Mouse (Mus musculus) small intestine, adult 2 months (tissue): ENCODE measurements around the gene Gm44579. TPM values are rescaled to one million over a fixed set of nuclear protein-coding genes. Genes with fewer than 3 reads are reported as not detected.
A peak's percentile ranks its signal among the peaks of the same experiment; 100 is the strongest.

Source experiments
- H3K27ac ChIP-seq: fragments of 200-500 bp; 2 replicates; pipeline ENCODE4 v1.5.1; 2012; ENCODE audit warnings: low read depth, low read length, control low read depth, inconsistent platforms; ENCODE audit not compliant: insufficient read depth
- H3K27me3 ChIP-seq: fragments of 200-500 bp; 2 replicates; pipeline ENCODE4 v1.6.1; 2012; ENCODE audit warnings: mild to moderate bottlenecking, moderate library complexity, low read length, inconsistent platforms; ENCODE audit not compliant: control insufficient read depth, insufficient read depth
- H3K36me3 ChIP-seq: fragments of 200-500 bp; 2 replicates; pipeline ENCODE4 v1.6.1; 2012; ENCODE audit warnings: mild to moderate bottlenecking, low read length, control low read depth, inconsistent platforms; ENCODE audit not compliant: control insufficient read depth, insufficient read depth
- H3K4me1 ChIP-seq: fragments of 200-500 bp; 2 replicates; pipeline ENCODE4 v1.6.1; 2012; ENCODE audit warnings: low read length, inconsistent platforms, mixed read lengths; ENCODE audit not compliant: control insufficient read depth, insufficient read depth, insufficient read length
- H3K4me3 ChIP-seq: fragments of 200-500 bp; 2 replicates; pipeline ENCODE4 v1.5.1; 2012; ENCODE audit warnings: low read depth, mild to moderate bottlenecking, control low read depth, inconsistent platforms, low read length, moderate library complexity
- CTCF ChIP-seq: fragments of 200-500 bp; IDR thresholded peaks from 2 replicates; pipeline ENCODE4 v1.5.1; 2012; ENCODE audit warnings: low read depth, mild to moderate bottlenecking, control low read depth, inconsistent platforms, low read length, moderate library complexity, mixed read lengths; ENCODE audit not compliant: insufficient replicate concordance, insufficient read length; ENCODE audit errors: extremely low read depth
- POLR2A ChIP-seq: fragments of 200-500 bp; IDR thresholded peaks from 2 replicates; pipeline ENCODE4 v1.6.1; 2012; ENCODE audit warnings: low read depth, mild to moderate bottlenecking, control low read depth, inconsistent platforms, low read length, moderate library complexity
- WGBS: fragments of 180-500 bp; shearing (Covaris S2); methylation state at CpG from one replicate; pipeline ENCODE4 v1.1.7; 2018; 5-methylcytosine and 5-hydroxymethylcytosine counted together
- polyA plus RNA-seq: library from polyadenylated mRNA; depleted of rRNA; stranded (reverse); fragments of >200 nt; gene quantifications from 2 replicates; pipeline ENCODE4 v1.2.3, GENCODE M21; 2012

Gm44579 gene
- polyA plus RNA-seq, 1 experiment = not detected

GRCm38 (mm10) chr15:98168622-98169004, 52.2 kb downstream of the Gm44579 start:
- no peak for TF ChIP-seq CTCF
- TF ChIP-seq POLR2A = no peak
- H3K4me3 ChIP-seq = no peak overlapping the region
- no peaks in the 10 kb centered on the region for H3K36me3 ChIP-seq
- 22% methylated on average over 19 of the region's 19 CpGs for WGBS
- H3K27me3 ChIP-seq = peaks cover 25% of the 10 kb centered on the region
- H3K4me1 ChIP-seq = peaks cover 10% of the 10 kb centered on the region
- H3K27ac ChIP-seq = no peak overlapping the region

DNA sequence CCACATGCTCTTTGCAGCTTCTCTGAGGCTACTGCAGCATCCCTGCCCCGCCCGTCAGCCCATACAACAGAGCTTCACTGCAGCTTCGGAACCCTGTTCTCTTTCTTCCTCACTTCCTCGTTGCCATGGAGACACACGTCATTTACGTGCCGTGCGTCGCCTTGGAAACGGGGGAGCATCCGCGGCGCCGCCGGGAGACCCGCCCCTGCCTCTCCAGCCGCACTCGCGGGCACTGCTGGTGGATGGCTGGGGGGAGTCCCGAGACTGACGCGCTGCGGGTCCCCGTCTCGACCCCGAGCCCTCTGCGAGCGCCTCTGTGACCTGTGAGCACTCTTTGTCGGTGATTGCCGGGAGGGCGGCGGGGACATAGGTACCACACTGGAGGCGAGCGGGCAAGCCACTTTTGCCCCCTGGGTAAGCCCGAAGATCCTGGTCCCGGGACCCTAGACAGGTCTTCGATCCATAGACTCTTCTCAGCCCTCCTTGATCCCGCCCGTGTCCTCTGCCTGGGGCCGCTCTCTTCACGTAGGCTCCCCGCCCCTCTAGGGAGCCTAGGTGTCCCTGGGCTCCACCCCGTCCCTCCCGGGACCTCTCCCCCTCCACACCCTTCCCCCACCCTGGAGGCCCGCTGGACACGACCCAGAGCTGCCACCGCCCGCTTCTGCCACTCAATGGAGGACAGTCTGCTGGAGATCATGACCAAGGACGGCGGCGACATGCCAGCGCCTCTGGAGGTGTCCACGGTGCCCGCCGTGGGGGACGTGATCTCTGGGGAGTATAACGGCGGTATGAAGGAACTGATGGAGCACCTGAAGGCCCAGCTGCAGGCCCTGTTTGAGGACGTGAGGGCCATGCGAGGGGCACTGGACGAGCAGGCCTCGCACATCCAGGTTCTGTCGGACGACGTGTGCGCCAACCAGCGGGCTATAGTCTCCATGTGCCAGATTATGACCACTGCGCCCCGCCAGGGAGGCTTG, 52.8 kb downstream of the Gm44579 start:
- Histone ChIP-seq H3K36me3 (no peaks in the 10 kb centered on the region), H3K4me3 (peak overlapping the region; percentile 37), H3K4me1 (peaks cover 10% of the 10 kb centered on the region), H3K27ac (no peak overlapping the region), H3K27me3 (peaks cover 25% of the 10 kb centered on the region)
- no peak for TF ChIP-seq CTCF
- no peak for TF ChIP-seq POLR2A
- 6% methylated on average over 69 of the region's 69 CpGs for WGBS

DNA sequence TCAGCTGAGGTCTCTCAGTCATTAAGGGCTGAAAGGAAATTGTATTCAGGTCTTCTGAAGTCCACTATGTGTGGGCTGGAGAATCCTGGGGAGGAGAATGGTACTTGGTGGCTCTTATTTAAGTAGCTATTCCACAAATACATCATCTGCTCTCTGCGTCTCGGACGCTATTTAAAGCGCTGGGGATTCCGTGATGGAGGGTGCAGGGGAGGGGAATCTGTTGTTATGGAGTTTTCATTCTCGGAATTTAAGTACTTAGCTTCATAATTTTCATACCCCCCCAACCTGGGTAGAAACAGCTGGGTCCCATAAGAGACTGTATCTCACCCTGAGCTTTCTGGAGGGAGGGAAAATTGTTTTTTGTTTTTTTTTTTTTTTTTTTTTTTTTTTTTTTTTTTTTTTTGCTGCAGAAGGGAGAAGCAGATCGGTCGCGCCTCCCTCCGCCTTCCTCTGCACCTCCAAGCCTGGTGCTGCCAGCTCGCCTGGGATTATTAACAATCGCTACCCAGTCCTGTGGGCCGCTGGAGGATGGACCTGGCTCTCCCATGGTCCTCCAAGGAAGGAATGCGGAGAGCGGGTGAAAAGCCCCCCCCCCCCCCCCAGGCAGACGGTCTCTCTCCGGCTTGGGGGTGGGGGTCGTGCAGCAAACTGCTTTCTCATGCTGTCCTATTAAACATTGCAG, 53.7 kb downstream of the Gm44579 start, which contains the start of gene Ccdc184:
Gene Ccdc184 (plus strand): TSS at position 196 of the 682 bp plus-strand sequence.
- Histone ChIP-seq H3K4me1 (peaks cover 10% of the 10 kb centered on the region), H3K4me3 (peak within 1 kb of the TSS; percentile 37), H3K36me3 (no peaks in the 10 kb centered on the region), H3K27ac (no peak within 1 kb of the TSS), H3K27me3 (peaks cover 25% of the 10 kb centered on the region)
- WGBS = 9% methylated on average over 18 of the region's 18 CpGs
- TF ChIP-seq CTCF (no peak), POLR2A (no peak)

- Histone ChIP-seq H3K36me3 (no peaks in the 10 kb centered on the region), H3K27me3 (peaks cover 25% of the 10 kb centered on the region), H3K4me1 (peaks cover 7% of the 10 kb centered on the region), H3K4me3 (no peak within 1 kb of the TSS), H3K27ac (no peak within 1 kb of the TSS)
- 79% methylated on average over 5 of the region's 5 CpGs for WGBS
- TF ChIP-seq CTCF (no peak), POLR2A (no peak)
Measured at GRCm38 (mm10) chr15:98165525-98165924, 55.3 kb downstream of the Gm44579 start, which contains the start of gene Asb8. TSS of gene Asb8 (minus strand) at chr15:98165625.

GRCm38 (mm10) chr15:98162561-98162960, 58.2 kb downstream of the Gm44579 start:
- H3K36me3 ChIP-seq = no peaks in the 10 kb centered on the region
- peaks cover 13% of the 10 kb centered on the region for H3K27me3 ChIP-seq
- H3K4me3 ChIP-seq = no peak overlapping the region
- H3K27ac ChIP-seq = no peak overlapping the region
- WGBS = 57% methylated on average over 4 of the region's 4 CpGs
- no peaks in the 10 kb centered on the region for H3K4me1 ChIP-seq
- no peak for TF ChIP-seq CTCF
- TF ChIP-seq POLR2A = no peak

- 68% methylated on average over 19 of the region's 19 CpGs for WGBS
- 0 out of 2 replicates have a peak, but pooled peaks cover 6% of the 10 kb centered on the region for H3K27me3 ChIP-seq
- no peaks in the 10 kb centered on the region for H3K4me1 ChIP-seq
- no peak overlapping the region for H3K27ac ChIP-seq
- H3K4me3 ChIP-seq = no peak overlapping the region
- TF ChIP-seq CTCF (no peak), POLR2A (no peak)
- H3K36me3 ChIP-seq = no peaks in the 10 kb centered on the region
Measured at GRCm38 (mm10) chr15:98161026-98161805, 59.6 kb downstream of the Gm44579 start.
